Mouse (Mus musculus): Measurements from ENCODE around the gene A4gnt. TPM values are rescaled to one million over a fixed set of nuclear protein-coding genes. Genes with fewer than 3 reads are reported as not detected.

A4gnt gene
- total RNA-seq, 2 experiments from 2014 or later, result not detected

DNA sequence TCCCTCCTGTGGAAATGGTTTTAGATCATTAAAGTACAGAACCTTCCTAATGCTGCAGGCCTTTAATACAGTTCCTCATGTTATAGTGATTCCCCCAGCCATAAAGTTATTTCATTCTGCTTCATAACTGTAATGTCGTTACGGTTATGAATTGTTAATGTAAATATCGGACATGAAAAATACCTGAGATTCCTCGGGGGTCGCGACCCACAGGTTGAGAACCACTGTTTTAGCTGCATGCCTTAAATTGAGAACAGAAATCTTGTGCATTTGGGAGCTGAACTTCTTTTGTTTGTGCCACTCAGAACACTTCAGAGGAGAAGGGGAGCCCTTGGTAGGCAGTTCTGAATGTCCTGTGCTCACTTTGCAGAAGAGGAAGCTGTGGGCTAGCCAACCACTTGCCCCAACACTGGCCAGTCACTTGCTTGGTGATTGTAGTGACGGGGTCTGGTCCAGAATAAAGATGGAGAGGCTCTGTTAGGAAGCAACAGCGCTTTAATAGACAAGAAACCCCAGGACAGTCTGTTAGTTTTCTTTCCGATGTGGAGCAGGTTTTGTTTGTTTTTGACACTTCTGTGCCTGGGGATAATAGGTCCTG is 18.3 kb downstream of the A4gnt start:
- no peak for DNase-seq
- intact Hi-C loops (cut with DNase I; ENCODE audit: low total_unique reads), result no loop called here

DNA sequence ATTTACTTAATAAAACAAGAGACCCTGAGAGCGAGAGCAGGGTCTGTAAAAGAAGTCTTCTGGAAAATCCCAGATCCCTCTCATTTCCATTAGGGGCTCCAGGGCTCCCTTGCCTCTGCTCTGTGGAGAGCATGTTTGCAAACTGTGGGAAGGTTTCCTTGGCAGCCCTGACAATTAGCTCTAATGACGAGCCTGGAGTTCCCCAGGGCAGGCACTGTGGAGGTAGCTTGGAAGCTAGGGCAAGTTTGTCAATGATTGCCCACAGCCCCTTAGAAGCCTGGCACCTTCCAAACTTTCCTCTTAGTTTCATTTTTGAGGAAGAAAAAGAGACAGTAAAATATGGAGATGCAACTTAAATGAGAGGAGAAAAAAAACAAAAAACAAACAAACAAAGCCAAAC is 19.5 kb downstream of the A4gnt start:
- intact Hi-C loops (cut with DNase I; ENCODE audit: low total_unique reads), result no loop called here
- DNase-seq, result no peak

DNA sequence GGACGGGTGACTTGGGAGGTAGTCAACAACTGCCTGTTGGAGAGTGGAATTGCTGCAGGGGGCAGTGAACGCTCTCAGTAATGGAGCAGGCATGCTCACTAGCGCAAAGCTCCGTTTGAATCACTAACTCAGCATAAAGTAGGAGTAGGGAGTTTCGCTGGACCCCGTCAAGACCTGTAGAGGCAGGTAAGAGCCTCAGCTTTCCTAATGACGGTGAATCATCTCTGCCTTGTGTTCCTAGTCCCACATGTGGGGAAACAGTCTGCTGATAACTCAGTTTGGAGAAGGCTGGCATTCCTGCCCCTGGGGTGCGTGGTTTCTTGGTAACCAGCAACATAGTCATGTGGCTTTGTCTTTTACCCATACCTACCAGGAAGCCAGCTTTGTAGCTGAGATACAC is 20.0 kb downstream of the A4gnt start:
- intact Hi-C loops (cut with DNase I; ENCODE audit: low total_unique reads), result no loop called here
- DNase-seq, result no peak

DNA sequence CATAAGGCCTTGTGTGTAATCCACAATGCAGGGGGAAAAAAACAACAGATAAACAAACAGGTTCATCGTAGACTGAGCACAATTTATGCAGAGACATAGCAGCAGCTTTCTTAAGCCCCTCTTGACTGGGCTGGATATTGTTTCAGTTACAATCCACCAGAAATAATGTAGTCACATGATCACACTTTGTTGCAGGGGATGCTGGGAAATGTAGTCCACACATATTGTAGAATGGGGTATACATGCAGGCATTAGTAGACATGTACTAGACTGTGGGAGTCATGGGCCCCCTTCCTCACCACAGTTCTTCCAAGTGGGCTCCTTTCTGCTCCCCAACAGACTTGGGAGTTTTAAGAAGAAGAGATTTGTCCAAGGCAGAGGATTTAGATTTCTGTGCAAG is 24.5 kb downstream of the A4gnt start:
- DNase-seq, result no peak
- intact Hi-C loops (cut with DNase I; ENCODE audit: low total_unique reads), result no loop called here

DNA sequence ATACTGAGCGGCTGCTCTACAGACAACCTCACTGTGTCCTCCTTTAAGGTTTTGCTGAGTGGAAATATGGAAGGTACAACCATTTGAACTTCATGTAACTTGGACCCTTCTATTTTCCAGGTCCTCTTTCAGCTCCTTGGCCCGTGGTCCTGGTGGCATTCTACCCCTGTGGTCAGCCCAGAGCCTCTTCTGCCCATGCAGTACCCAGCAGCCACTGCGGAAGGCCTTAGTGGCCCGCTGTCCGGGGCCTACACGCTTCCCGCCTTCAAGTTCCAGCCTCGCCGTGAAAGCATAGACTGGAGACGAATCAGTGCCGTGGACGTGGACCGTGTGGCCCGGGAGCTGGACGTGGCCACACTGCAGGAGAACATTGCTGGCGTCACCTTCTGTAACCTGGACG is 24.9 kb downstream of the A4gnt start:
- intact Hi-C loops (cut with DNase I; ENCODE audit: low total_unique reads), result no loop called here

DNA sequence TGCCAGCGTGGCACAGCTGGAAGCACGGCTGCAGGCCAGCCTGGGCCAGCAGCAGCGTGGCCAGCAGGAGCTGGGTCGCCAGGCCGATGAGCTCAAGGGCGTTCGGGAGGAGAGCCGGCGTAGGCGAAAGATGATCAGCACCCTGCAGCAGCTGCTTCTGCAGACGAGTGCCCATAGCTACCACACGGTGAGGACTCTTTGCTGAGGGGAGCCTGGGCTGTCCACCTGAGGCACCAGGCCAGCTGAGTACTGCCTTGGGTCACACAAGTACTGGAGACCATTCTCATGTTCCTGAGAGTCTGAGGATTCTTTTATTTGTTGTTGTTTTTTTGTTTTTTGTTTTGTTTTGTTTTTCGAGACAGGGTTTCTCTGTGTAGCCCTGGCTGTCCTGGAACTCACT is 25.4 kb downstream of the A4gnt start:
- intact Hi-C loops (cut with DNase I; ENCODE audit: low total_unique reads), result no loop called here
- peak; percentile 26 for DNase-seq

More for the DNA sequence above, 24.9 kb downstream of the A4gnt start:
- DNase-seq, result no peak

DNA sequence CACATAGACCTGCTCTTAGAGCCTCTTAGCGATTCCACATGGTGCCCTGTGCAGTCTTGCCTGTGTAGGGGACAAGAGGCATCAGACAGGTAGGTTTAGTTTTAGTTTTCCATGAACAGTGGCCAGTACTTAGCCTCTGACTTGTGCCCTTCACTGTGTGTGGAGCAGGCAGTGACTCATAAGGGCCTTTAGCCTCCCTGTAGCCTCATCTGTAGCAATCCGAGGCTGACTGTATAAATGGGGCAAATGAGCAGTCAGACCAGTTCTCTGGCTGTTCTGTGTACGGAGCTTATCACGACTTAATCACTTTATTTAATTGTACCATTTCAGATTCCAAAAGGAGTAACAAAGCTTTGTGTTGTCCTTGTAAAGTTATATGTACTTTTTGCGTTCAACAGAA is 27.7 kb downstream of the A4gnt start:
- intact Hi-C loops (cut with DNase I; ENCODE audit: low total_unique reads), result no loop called here
- DNase-seq, result no peak

DNA sequence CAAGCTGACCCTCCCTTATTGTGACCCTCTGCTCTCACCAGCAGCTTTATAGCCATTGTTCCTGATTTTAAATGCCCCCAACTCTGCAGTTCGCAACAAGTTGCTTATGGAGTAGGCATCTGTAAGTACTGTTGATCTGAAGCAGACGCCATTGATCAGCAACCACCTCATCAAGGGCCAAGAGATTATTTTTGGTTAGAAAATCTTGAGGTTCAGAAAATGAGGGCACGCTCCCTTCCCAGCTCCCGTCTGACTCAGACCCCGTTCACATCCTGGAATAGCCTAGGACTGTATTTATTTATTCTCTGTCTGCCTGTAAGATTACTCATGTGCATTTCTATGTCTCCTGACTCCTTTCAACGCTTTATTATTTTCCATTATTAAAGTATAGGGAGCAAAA is 33.1 kb downstream of the A4gnt start:
- intact Hi-C loops (cut with DNase I; ENCODE audit: low total_unique reads), result no loop called here

DNA sequence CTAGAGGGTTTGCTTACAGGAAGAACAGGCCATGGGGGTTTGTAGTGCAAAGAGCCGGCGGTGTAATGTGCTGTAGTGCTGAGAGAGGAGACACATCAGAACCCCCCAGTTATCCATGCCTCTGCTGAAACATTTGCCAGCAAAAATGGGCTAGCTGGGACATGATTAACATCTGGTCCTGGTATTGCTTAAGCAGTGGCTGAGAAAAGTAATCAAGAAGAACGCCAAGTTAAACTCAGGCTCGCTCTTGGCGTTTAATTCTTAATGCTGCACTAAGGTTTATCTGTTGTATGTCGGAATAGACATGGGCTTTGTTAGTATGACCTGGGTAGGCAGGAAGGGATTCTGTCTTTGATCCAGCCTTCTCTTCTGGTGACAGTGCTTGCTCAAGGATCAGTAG is 33.8 kb downstream of the A4gnt start:
- intact Hi-C loops (cut with DNase I; ENCODE audit: low total_unique reads), result no loop called here
- no peak for DNase-seq

More for the DNA sequence above, 33.1 kb downstream of the A4gnt start:
- no peak for DNase-seq

DNA sequence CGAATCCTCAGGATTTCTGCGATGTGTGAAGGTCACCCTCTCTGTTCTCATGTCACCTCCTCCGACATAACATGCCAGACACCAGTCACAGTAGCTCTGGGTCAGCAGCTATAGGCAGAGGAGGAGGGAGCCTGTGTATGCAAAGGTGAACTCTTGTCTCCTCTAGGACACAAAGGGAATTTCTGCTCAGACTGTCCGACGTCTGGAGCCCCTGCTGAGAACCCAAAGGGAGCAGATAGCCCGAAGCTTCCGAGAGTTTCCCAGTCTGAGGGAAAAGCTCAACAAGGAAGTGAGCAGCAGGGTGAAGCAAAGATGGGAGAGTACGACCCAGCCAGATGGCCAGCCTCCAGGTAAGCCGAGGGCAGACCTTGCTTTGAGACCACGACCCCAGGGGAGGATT is 48.5 kb downstream of the A4gnt start:
- intact Hi-C loops (cut with DNase I; ENCODE audit: low total_unique reads), result loop anchor here (5.0 to 10.0 kb wide), 2 partner anchors 73 to 196 kb away; no protein-coding TSS in a partner anchor
- no peak for DNase-seq

DNA sequence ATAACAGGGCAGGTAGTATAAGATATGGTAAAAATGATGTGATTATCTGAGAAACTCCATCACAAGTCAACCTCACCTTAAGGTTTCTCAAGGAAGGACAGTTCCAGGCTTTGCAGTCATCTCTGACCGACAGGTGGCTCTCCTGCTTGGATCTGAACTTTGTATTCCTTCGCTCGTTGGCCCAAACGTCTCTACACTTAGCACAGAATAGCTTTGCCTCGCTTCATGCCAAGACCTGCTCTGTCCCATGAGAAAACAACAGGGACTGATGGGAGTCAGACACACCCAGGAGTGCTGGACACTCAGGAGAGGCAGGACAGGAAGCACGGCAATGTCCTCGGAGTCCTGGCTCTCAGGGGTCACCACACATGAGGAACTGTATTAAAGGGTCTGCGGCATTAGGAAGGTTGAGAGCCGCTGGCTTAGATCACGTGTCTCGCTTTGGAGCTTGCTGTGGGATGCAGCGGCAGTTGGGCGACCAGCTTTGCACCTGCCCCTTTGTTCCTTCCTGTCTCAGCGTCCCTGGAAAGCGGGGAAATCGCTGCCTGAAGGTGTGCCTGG is 49.4 kb downstream of the A4gnt start:
- no peak for DNase-seq
- intact Hi-C loops (cut with DNase I; ENCODE audit: low total_unique reads), result loop anchor here (5.0 to 10.0 kb wide), 2 partner anchors 74 to 197 kb away; no protein-coding TSS in a partner anchor

DNA sequence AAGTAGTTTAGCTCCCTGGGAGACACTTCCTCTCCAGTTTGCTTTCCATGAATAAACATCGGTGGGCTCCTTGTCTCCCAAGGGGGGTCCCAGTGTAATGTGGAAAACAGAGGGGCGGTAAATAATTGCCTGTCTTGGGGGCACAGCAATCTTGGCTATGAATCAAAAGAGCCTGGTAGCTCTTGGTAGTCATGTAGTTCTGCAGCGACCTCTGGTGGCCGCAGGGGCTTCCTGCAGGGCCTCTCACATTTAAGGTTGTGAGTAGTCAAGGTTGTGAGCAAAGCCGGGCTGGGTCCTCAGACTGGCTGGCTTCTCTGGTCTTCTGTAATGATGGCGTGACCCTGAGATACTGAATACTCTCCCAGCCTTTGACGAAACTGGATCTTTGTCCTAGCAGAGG is 50.1 kb downstream of the A4gnt start:
- peak; percentile 58 for DNase-seq
- intact Hi-C loops (cut with DNase I; ENCODE audit: low total_unique reads), result loop anchor here (5.0 to 10.0 kb wide), 2 partner anchors 75 to 198 kb away; no protein-coding TSS in a partner anchor

DNA sequence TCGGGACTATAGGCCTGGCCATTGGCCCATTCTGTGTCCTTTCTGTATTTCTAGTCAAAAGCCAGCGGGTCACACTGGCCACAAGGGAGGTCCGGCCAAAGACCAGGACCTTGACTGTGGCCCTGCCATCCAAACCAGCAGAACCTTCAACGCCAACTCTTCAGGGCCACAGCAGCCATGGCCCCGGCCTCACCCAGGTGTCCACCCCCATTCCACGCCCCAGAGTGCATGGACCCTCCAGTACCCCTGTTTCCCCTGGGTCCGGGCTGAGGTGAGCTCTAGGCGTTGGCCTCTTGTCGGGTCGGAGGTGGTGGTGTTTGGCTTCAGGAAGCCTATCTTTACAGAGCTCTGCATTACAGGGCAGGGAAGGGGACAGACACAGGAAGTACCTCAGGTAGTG is 50.6 kb downstream of the A4gnt start:
- intact Hi-C loops (cut with DNase I; ENCODE audit: low total_unique reads), result loop anchor here (5.0 to 10.0 kb wide), 2 partner anchors 76 to 198 kb away; no protein-coding TSS in a partner anchor
- no peak for DNase-seq

DNA sequence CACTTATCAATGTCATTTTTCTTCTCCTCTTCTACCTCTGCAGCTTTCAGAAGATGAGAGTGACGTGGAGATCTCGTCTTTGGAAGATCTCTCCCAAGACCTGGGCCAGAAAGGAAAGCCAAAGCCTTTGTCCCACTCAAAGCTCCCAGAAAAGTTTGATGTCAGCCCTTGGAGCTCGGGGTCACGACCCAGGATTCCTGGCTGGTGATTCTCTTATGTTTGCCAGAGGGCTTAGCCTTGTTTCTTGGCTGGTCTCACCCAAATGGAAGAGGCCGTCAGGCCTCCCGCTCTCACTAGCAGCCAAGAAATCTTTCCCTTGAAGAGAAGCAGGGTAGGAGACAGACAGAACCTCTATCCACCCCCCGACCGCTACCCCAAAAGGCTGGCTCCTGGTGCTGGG is 55.3 kb downstream of the A4gnt start:
- intact Hi-C loops (cut with DNase I; ENCODE audit: low total_unique reads), result loop anchor here (10.0 kb wide), 1 partner anchor 203 kb away; no protein-coding TSS in a partner anchor
- DNase-seq, result peak; percentile 33

DNA sequence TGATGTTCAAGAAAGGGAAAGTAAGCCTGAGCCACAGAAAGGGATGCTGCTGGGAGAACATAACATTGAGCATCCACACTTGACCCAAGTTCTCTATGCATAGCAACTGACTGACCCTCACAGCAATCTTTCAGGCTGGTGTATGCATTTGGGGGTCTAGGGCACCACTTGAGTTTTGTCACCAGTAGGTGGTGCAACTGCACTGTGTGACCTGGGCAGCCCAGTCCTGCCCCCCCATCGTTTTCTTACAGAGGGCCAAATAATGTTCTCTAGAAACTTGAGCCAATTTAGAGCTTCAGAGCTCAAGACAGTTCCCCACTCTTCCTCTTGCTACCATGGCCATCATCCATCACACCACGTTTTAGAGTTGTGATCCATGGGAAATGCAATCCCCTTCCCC is 59.3 kb downstream of the A4gnt start:
- no peak for DNase-seq
- intact Hi-C loops (cut with DNase I; ENCODE audit: low total_unique reads), result no loop called here

Other genes starting within 250 kb of the A4gnt start
- 1 to 10 TPM; 6.8 to 7.7 TPM for gene Mras, start 175.1 kb upstream of the A4gnt start, total RNA-seq (2021)
- gene Nme9, start 161.0 kb upstream of the A4gnt start, total RNA-seq (2021), result not detected
- 10 to 100 TPM; 25.3 to 25.9 TPM for gene Armc8, start 43.6 kb upstream of the A4gnt start, total RNA-seq (2021)
- 1 to 10 TPM; 4.1 to 5.9 TPM for gene Dbr1, start 36.7 kb upstream of the A4gnt start, total RNA-seq (2021)
- 1 to 10 TPM; 3.1 to 3.2 TPM for gene Dzip1l, start 17.0 kb downstream of the A4gnt start, total RNA-seq (2021)
- gene Cldn18, start 104.8 kb downstream of the A4gnt start, total RNA-seq (2021), result not detected